Mouse (Mus musculus): ENCODE measurements at regions not wholly inside any gene's neighbourhood (a gene's known extent, or its start where the extent isn't known, plus 50 kb on each side); places are given as distances from the start of the nearest gene placed in this dataset.

- no peaks in the 10 kb centered on the region for H3K27me3 ChIP-seq (ENCODE audit: control insufficient read depth, insufficient read depth, low read length)
- WGBS, result 56% methylated on average over 4 of the region's 4 CpGs
- no peak overlapping the region for H3K27ac ChIP-seq (replicated peaks in 1 of 2; ENCODE audit: control insufficient read depth in 1 of 2, insufficient read depth in 1 of 2, low read depth in 2 of 2, low read length in 2 of 2)
- ATAC-seq (ENCODE audit: insufficient number of reproducible peaks, insufficient read depth, low FRiP score, low read depth), result no peak
- peaks cover 11% of the 10 kb centered on the region in 2 experiments for H3K4me1 ChIP-seq (ENCODE audit: control insufficient read depth in 2 of 2, insufficient read depth in 2 of 2, low read length in 2 of 2)
- no peak overlapping the region for H3K4me2 ChIP-seq (ENCODE audit: low read length)
- H3K9ac ChIP-seq (ENCODE audit: low read length), result no peak overlapping the region
- peaks cover 3% of the 10 kb centered on the region; the same call in 1 of the 2 replicates for H3K9me3 ChIP-seq (ENCODE audit: control insufficient read depth, low read length)
- H3K36me3 ChIP-seq (ENCODE audit: control insufficient read depth, insufficient read depth, low read length), result no peaks in the 10 kb centered on the region
- H3K4me3 ChIP-seq (ENCODE audit: control insufficient read depth in 1 of 2, insufficient read depth in 1 of 2, low read depth in 1 of 2, low read length in 2 of 2), result no peak overlapping the region
Observed at GRCm38 (mm10) chr5:147783476-147783875, 57.7 kb upstream of the Flt1 start.

- H3K4me3 ChIP-seq (ENCODE audit: control insufficient read depth in 1 of 2, insufficient read depth in 1 of 2, low read depth in 1 of 2, low read length in 2 of 2), result no peak overlapping the region
- no peak overlapping the region for H3K9ac ChIP-seq (ENCODE audit: low read length)
- no peak overlapping the region for H3K4me2 ChIP-seq (ENCODE audit: low read length)
- WGBS, result 43% methylated on average over 7 of the region's 7 CpGs
- no peaks in the 10 kb centered on the region for H3K36me3 ChIP-seq (ENCODE audit: control insufficient read depth, insufficient read depth, low read length)
- H3K9me3 ChIP-seq (ENCODE audit: control insufficient read depth, low read length), result peaks cover 3% of the 10 kb centered on the region; the same call in 1 of the 2 replicates
- no peaks in the 10 kb centered on the region for H3K27me3 ChIP-seq (ENCODE audit: control insufficient read depth, insufficient read depth, low read length)
- H3K4me1 ChIP-seq (ENCODE audit: control insufficient read depth in 2 of 2, insufficient read depth in 2 of 2, low read length in 2 of 2), result peaks cover 5 to 8% of the 10 kb centered on the region in 2 experiments; a peak in 3 of 4 replicates
- H3K27ac ChIP-seq (replicated peaks in 1 of 2; ENCODE audit: control insufficient read depth in 1 of 2, insufficient read depth in 1 of 2, low read depth in 2 of 2, low read length in 2 of 2), result no peak overlapping the region
- ATAC-seq (ENCODE audit: insufficient number of reproducible peaks, insufficient read depth, low FRiP score, low read depth), result peak; percentile 43; the same call in 1 of the 2 replicates
Observed at GRCm38 (mm10) chr5:147782761-147783160, 57.0 kb upstream of the Flt1 start.

GRCm38 (mm10) chr5:147782241-147782681 is 56.5 kb upstream of the Flt1 start:
- 20% methylated on average over 8 of the region's 8 CpGs for WGBS
- H3K9ac ChIP-seq (ENCODE audit: low read length), result no peak overlapping the region
- H3K4me2 ChIP-seq (ENCODE audit: low read length), result no peak overlapping the region
- H3K27ac ChIP-seq (replicated peaks in 1 of 2; ENCODE audit: control insufficient read depth in 1 of 2, insufficient read depth in 1 of 2, low read depth in 2 of 2, low read length in 2 of 2), result no peak overlapping the region
- H3K27me3 ChIP-seq (ENCODE audit: control insufficient read depth, insufficient read depth, low read length), result no peaks in the 10 kb centered on the region
- peaks cover 3% of the 10 kb centered on the region; the same call in 1 of the 2 replicates for H3K9me3 ChIP-seq (ENCODE audit: control insufficient read depth, low read length)
- no peaks in the 10 kb centered on the region for H3K36me3 ChIP-seq (ENCODE audit: control insufficient read depth, insufficient read depth, low read length)
- H3K4me3 ChIP-seq (ENCODE audit: control insufficient read depth in 1 of 2, insufficient read depth in 1 of 2, low read depth in 1 of 2, low read length in 2 of 2), result no peak overlapping the region
- peaks cover 5 to 8% of the 10 kb centered on the region in 2 experiments; a peak in 3 of 4 replicates for H3K4me1 ChIP-seq (ENCODE audit: control insufficient read depth in 2 of 2, insufficient read depth in 2 of 2, low read length in 2 of 2)
- no peak for ATAC-seq (ENCODE audit: insufficient number of reproducible peaks, insufficient read depth, low FRiP score, low read depth)

GRCm38 (mm10) chr5:147781215-147781614 is 55.4 kb upstream of the Flt1 start:
- H3K36me3 ChIP-seq (ENCODE audit: control insufficient read depth, insufficient read depth, low read length), result no peaks in the 10 kb centered on the region
- no peak overlapping the region for H3K9ac ChIP-seq (ENCODE audit: low read length)
- peaks cover 3% of the 10 kb centered on the region; the same call in 1 of the 2 replicates for H3K9me3 ChIP-seq (ENCODE audit: control insufficient read depth, low read length)
- H3K4me3 ChIP-seq (ENCODE audit: control insufficient read depth in 1 of 2, insufficient read depth in 1 of 2, low read depth in 1 of 2, low read length in 2 of 2), result no peak overlapping the region
- H3K4me2 ChIP-seq (ENCODE audit: low read length), result no peak overlapping the region
- WGBS, result 93% methylated on average over 17 of the region's 17 CpGs
- H3K27me3 ChIP-seq (ENCODE audit: control insufficient read depth, insufficient read depth, low read length), result no peaks in the 10 kb centered on the region
- no peak for ATAC-seq (ENCODE audit: insufficient number of reproducible peaks, insufficient read depth, low FRiP score, low read depth)
- H3K27ac ChIP-seq (replicated peaks in 1 of 2; ENCODE audit: control insufficient read depth in 1 of 2, insufficient read depth in 1 of 2, low read depth in 2 of 2, low read length in 2 of 2), result no peak overlapping the region
- H3K4me1 ChIP-seq (ENCODE audit: control insufficient read depth in 2 of 2, insufficient read depth in 2 of 2, low read length in 2 of 2), result peaks cover 4 to 5% of the 10 kb centered on the region in 2 experiments; a peak in 2 of 4 replicates

GRCm38 (mm10) chr5:147778557-147778956 is 52.7 kb upstream of the Flt1 start:
- H3K4me2 ChIP-seq (ENCODE audit: low read length), result no peak overlapping the region
- WGBS, result 73% methylated on average over 9 of the region's 9 CpGs
- H3K36me3 ChIP-seq (ENCODE audit: control insufficient read depth, insufficient read depth, low read length), result no peaks in the 10 kb centered on the region
- ATAC-seq (ENCODE audit: insufficient number of reproducible peaks, insufficient read depth, low FRiP score, low read depth), result no peak
- H3K27me3 ChIP-seq (ENCODE audit: control insufficient read depth, insufficient read depth, low read length), result no peaks in the 10 kb centered on the region
- no peak overlapping the region for H3K27ac ChIP-seq (replicated peaks in 1 of 2; ENCODE audit: control insufficient read depth in 1 of 2, insufficient read depth in 1 of 2, low read depth in 2 of 2, low read length in 2 of 2)
- no peak overlapping the region for H3K9ac ChIP-seq (ENCODE audit: low read length)
- H3K9me3 ChIP-seq (ENCODE audit: control insufficient read depth, low read length), result peaks cover 6% of the 10 kb centered on the region; the same call in 1 of the 2 replicates
- H3K4me1 ChIP-seq (ENCODE audit: control insufficient read depth in 2 of 2, insufficient read depth in 2 of 2, low read length in 2 of 2), result peaks cover 4 to 5% of the 10 kb centered on the region in 2 experiments; a peak in 2 of 4 replicates
- no peak overlapping the region for H3K4me3 ChIP-seq (ENCODE audit: control insufficient read depth in 1 of 2, insufficient read depth in 1 of 2, low read depth in 1 of 2, low read length in 2 of 2)
